Mouse (Mus musculus) C2C12 (cell line): Measurements from ENCODE around the gene Kansl1. TPM values are rescaled to one million over a fixed set of nuclear protein-coding genes. Genes with fewer than 3 reads are reported as not detected.

Source experiments
- H3K27me3 ChIP-seq: one replicate; pipeline ENCODE4 v1.6.1; 2011; ENCODE audit not compliant: control insufficient read depth, insufficient read depth, insufficient read length
- H3K36me3 ChIP-seq: one replicate; pipeline ENCODE4 v1.6.1; 2011; ENCODE audit not compliant: control insufficient read depth, insufficient read depth
- H3K4me3 ChIP-seq: one replicate; pipeline ENCODE4 v1.5.1; 2011; ENCODE audit warnings: mild to moderate bottlenecking, control low read depth; ENCODE audit not compliant: poor library complexity, insufficient read depth, severe bottlenecking
- H3K79me2 ChIP-seq: one replicate; pipeline ENCODE4 v1.6.1; 2011; ENCODE audit not compliant: control insufficient read depth, insufficient read depth
- H3K79me3 ChIP-seq: one replicate; pipeline ENCODE4 v1.6.1; 2011; ENCODE audit warnings: low read depth, control low read depth
- H3ac ChIP-seq: one replicate; pipeline ENCODE3; 2011; ENCODE audit warnings: low read depth; ENCODE audit not compliant: control insufficient read depth, insufficient read length
- CEBPB ChIP-seq: IDR thresholded peaks from one replicate; pipeline ENCODE4 v1.6.1; 2011; ENCODE audit warnings: low read depth, mild to moderate bottlenecking, control low read depth, moderate library complexity
- CTCF ChIP-seq: IDR thresholded peaks from one replicate; pipeline ENCODE4 v1.5.1; 2011; ENCODE audit not compliant: control insufficient read depth, insufficient read depth, insufficient read length
- FOSL1 ChIP-seq: IDR thresholded peaks from one replicate; pipeline ENCODE4 v1.8.0; 2011; ENCODE audit warnings: mild to moderate bottlenecking, low read length; ENCODE audit not compliant: poor library complexity, insufficient read depth, severe bottlenecking
- MAX ChIP-seq: IDR thresholded peaks from one replicate; pipeline ENCODE4 v1.6.1; 2011; ENCODE audit warnings: mild to moderate bottlenecking, control low read depth
- MYOD1 ChIP-seq: IDR thresholded peaks from one replicate; pipeline ENCODE4 v1.6.1; 2011; ENCODE audit warnings: low read depth; ENCODE audit not compliant: control insufficient read depth, insufficient read length
- MYOG ChIP-seq: IDR thresholded peaks from one replicate; pipeline ENCODE4 v1.6.1; 2011; ENCODE audit not compliant: control insufficient read depth, insufficient read length; ENCODE audit errors: extremely low read depth
- USF1 ChIP-seq: IDR thresholded peaks from one replicate; pipeline ENCODE4 v1.6.1; 2011; ENCODE audit warnings: low read depth, mild to moderate bottlenecking, control low read depth, moderate library complexity
- polyA plus RNA-seq: library from polyadenylated mRNA; unstranded; fragments of >200 nt; fragmentation: generic; extraction: Trizol; gene quantifications from one replicate; pipeline ENCODE4 v1.2.1, GENCODE M21; 2012; ENCODE audit warnings: missing spikeins

Kansl1 gene
- polyA plus RNA-seq, 1 experiment, result 14.5 TPM

- TF ChIP-seq MYOD1 (no peak), MYOG (no peak), MAX (no peak), CEBPB (no peak), USF1 (no peak), CTCF (no peak), FOSL1 (no peak)
- Histone ChIP-seq H3K79me3 (no peaks in the 10 kb centered on the region), H3K27me3 (no peaks in the 10 kb centered on the region), H3K4me3 (no peak overlapping the region), H3ac (no peak overlapping the region), H3K79me2 (no peaks in the 10 kb centered on the region), H3K36me3 (no peaks in the 10 kb centered on the region)
Measured at GRCm38 (mm10) chr11:104479505-104479904, 10.8 kb upstream of the Kansl1 start.

GRCm38 (mm10) chr11:104469371-104469835 is 742 bp upstream of the Kansl1 start:
- Histone ChIP-seq H3K36me3 (peaks cover 14% of the 10 kb centered on the region), H3ac (peak overlapping the region; percentile 96), H3K79me2 (peaks cover 31% of the 10 kb centered on the region), H3K27me3 (no peaks in the 10 kb centered on the region), H3K4me3 (peak overlapping the region; percentile 84), H3K79me3 (peaks cover 10% of the 10 kb centered on the region)
- TF ChIP-seq FOSL1 (no peak), MYOG (no peak), CTCF (no peak), USF1 (no peak), CEBPB (no peak), MYOD1 (no peak), MAX (no peak)

GRCm38 (mm10) chr11:104467698-104468097 is 963 bp downstream of the Kansl1 start:
- Histone ChIP-seq H3K27me3 (no peaks in the 10 kb centered on the region), H3K36me3 (peaks cover 19% of the 10 kb centered on the region), H3ac (no peak overlapping the region), H3K79me2 (peaks cover 41% of the 10 kb centered on the region), H3K79me3 (peaks cover 15% of the 10 kb centered on the region), H3K4me3 (no peak overlapping the region)
- no peak for TF ChIP-seq CEBPB
- no peak for TF ChIP-seq CTCF
- no peak for TF ChIP-seq MYOG
- TF ChIP-seq FOSL1, result no peak
- no peak for TF ChIP-seq MAX
- TF ChIP-seq USF1, result no peak
- TF ChIP-seq MYOD1, result no peak

- Histone ChIP-seq H3ac (no peak overlapping the region), H3K79me2 (peaks cover 74% of the 10 kb centered on the region), H3K36me3 (peaks cover 18% of the 10 kb centered on the region), H3K4me3 (no peak overlapping the region), H3K79me3 (peaks cover 26% of the 10 kb centered on the region), H3K27me3 (no peaks in the 10 kb centered on the region)
- TF ChIP-seq CTCF, result no peak
- no peak for TF ChIP-seq USF1
- no peak for TF ChIP-seq FOSL1
- TF ChIP-seq MAX, result no peak
- no peak for TF ChIP-seq MYOD1
- no peak for TF ChIP-seq CEBPB
- no peak for TF ChIP-seq MYOG
Measured at GRCm38 (mm10) chr11:104461551-104461950, 7.1 kb downstream of the Kansl1 start.

- Histone ChIP-seq H3ac (no peak overlapping the region), H3K79me2 (peaks cover 80% of the 10 kb centered on the region), H3K27me3 (no peaks in the 10 kb centered on the region), H3K79me3 (peaks cover 25% of the 10 kb centered on the region), H3K36me3 (peaks cover 9% of the 10 kb centered on the region), H3K4me3 (no peak overlapping the region)
- TF ChIP-seq CTCF, result no peak
- no peak for TF ChIP-seq MAX
Measured at GRCm38 (mm10) chr11:104459671-104460070, 9.0 kb downstream of the Kansl1 start.

GRCm38 (mm10) chr11:104458507-104458906 is 10.2 kb downstream of the Kansl1 start:
- Histone ChIP-seq H3K79me2 (peaks cover 82% of the 10 kb centered on the region), H3K27me3 (no peaks in the 10 kb centered on the region), H3K4me3 (no peak overlapping the region), H3ac (no peak overlapping the region), H3K79me3 (peaks cover 21% of the 10 kb centered on the region), H3K36me3 (peaks cover 4% of the 10 kb centered on the region)
- TF ChIP-seq MYOG (no peak), USF1 (no peak), MAX (no peak), CTCF (no peak), FOSL1 (no peak), MYOD1 (no peak), CEBPB (no peak)
